ENCODE assay signal across 17 mouse cellular contexts in genomic region chr19:60489566-60489965, GRCm38 (mm10). TPM values are rescaled to one million over a fixed set of nuclear protein-coding genes. Genes with fewer than 3 reads are reported as not detected.
DNase-seq lines count a peak whose midpoint lies in the region; ATAC-seq lines count a peak whose summit lies in the region.
"Had no signal": no experiment of that assay in that cellular context is flagged by ENCODE, and none has a peak within 500 bp of the region (broad histone marks: within the 10 kb centered on the region; RNA-seq: fewer than 3 reads in every experiment).

No protein-coding gene starts in this region.

- peak; percentile 37 to 86 for DNase-seq in adrenal gland, adult (ENCODE audit: inconsistent age in 2 of 2, low spot score in 1 of 2)
- no peak for DNase-seq in adrenal gland, postnatal 25 days
- DNase-seq in MN1 (ENCODE audit: low spot score), result peak; percentile 26
- peak; percentile 33 for DNase-seq in brain, adult 2 months (ENCODE audit: low read depth, low spot score)
- DNase-seq in cerebellum, postnatal 10 days, result peak; percentile 9 to 18
- no peak for DNase-seq in neural tube, embryonic 10.5 days (ENCODE audit: extremely low spot score, low spot score)
- no peak for DNase-seq in left cerebral cortex, postnatal 36 days (ENCODE audit: low spot score in 2 of 2)
- DNase-seq: kidney, postnatal 25 days; liver, embryonic 13.5 days; lung, adult 2 months; right cerebral cortex, postnatal 14 days had no signal

- intact Hi-C loops in left cerebral cortex, postnatal 36 days (cut with DNase I), result no loop called here

- ATAC-seq in megakaryocyte progenitor cell, adult 5-6 weeks (replicated peaks; ENCODE audit: poor library complexity), result no peak
- ATAC-seq: forebrain, embryonic 15.5 days; intestine, postnatal 0 days; midbrain, embryonic 16.5 days had no signal

RNA-seq across cellular contexts. Expression of gene Prlhr, which starts 21.5 kb away (rescaled TPM):
- 0.73 TPM in 1 of 2 replicates, not detected in the other for total RNA-seq in adrenal gland, postnatal 25 days (2021)
- not detected in 2 replicates for total RNA-seq in megakaryocyte progenitor cell, adult 5-6 weeks (2015)
- not detected in 2 replicates for total RNA-seq in megakaryocyte progenitor cell, adult 5-6 weeks (2017)
- not detected for total RNA-seq in left cerebral cortex, postnatal 36 days (2021)
- total RNA-seq: gastrocnemius, adult 8-10 months; megakaryocyte-erythroid progenitor cell, adult 5-6 weeks had no signal

Comparison
In these comparisons a context has a peak if more than half of its experiments do, and no peak if none do; other contexts are left out.
1. DNase-seq: peak in adrenal gland, adult (2 of 2), MN1 (single experiment), brain, adult 2 months (single experiment) and cerebellum, postnatal 10 days (2 of 2); none in adrenal gland, postnatal 25 days (single experiment), neural tube, embryonic 10.5 days (single experiment) and left cerebral cortex, postnatal 36 days (0 of 2).